Mouse (Mus musculus) B cell, adult 2 months (primary cell): ENCODE data around the gene Als2cr12.
"Not testable (repeated sequence)": the region's sequence is repeated elsewhere in the genome, so short reads cannot be mapped to it uniquely, and the experiment has no call there.

Experiments
- DNase-seq, 2 experiments: peaks; one replicate each; pipeline ENCODE4 v3.0.0; 2022

The Als2cr12 gene

DNA sequence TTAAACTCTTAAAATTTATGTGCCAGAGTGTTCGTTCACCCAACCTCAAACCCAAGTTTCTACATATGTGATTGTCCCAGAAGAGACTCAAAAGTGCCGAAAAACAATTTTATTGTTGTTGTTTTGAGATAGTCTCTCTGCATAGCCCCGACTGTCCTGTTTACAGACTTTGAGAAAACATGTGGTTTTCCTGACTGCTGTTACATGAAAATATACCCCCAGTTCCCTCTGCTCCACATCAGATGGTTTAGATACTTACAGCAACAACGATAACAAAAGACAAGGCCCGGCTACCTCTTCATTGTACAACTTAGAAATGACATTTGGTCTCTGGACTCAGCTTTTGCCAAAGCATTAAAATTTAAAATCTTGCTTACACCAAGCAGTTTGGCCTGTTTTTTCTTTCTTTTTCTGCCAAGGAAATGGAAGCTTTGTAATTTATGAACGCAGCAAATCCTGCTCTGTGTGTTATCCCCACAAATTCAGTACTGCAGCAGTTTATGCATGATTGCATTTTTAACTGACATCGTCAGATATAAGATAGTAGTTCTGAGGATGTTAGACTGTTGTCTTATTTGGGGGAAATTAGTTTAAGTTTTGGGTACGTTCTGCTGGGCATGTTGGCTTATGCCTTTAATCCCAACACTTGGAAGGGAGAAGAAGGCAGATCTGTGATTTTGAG lies 21.9 kb upstream of the Als2cr12 start:
- DNase-seq = no peak

DNA sequence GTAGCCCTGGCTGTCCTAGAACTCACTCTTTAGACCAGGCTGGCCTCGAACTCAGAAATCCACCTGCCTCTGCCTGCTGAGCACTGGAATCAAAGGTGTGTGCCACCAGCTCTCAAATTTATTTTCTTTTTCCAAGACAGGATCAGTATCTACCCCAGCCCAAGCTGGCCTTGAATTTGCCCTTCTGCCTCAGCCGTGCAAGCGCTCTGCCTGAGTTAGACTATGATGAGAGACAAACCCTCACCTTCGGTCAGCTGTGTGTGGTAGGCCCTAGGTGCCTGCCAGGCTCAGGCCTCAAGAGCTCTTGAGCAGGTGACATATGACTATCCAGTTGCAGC lies 21.1 kb upstream of the Als2cr12 start:
- no peak for DNase-seq

DNA sequence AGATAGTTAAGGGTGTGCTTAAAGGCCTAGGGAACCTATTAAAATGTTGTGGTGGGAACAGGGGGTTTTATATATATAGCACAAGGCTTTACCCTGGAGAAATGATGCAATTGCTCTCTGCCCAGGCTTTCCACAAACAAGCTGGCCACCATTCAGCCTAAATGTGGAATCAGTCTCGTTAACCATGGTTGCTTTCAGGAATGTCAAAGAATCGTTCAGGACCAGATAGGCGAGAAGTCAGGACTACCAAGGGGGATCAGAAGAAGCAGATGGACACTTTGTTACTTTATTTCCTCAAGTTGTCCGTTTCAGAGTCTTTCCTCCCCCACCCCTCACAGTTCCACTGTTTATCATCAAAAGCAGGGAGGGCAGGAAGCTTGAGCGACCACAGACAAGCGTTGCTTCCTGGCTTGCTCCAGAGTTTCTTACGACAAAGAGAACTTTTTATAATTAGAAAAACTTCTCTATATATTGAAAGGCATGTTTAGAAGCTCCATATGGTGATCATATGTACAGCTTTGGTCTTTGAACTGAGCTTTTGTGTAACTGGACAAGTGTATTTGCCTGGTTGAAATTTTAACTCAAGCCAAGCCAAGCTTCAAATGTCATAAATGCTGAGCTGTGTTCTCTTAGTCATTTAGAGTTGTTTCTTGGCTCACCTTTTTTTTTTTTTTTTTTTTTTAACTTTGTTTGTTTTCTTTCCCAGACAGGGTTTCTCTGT lies 20.5 kb upstream of the Als2cr12 start:
- no peak for DNase-seq

DNA sequence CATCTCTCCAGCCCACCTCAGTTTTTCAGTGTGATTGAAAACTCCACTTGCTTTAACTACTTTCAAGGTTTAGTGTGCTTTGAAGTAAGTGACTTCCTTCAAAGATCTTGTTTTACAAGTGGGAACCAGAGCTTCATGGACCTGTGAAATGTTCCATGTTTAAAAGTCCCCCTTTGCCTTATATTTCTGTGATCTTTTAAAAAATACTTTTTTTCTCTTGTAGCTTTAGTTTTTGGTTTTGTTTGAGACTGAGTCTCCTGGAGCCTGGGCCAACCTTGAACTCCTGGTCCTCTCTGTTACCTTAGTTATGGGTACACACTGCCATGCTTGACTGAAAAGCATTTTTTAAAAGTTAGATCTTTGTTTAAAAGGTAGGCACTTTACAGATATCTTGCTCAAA lies 19.7 kb upstream of the Als2cr12 start:
- DNase-seq = no peak

- no peak for DNase-seq
Observed at GRCm38 (mm10) chr1:58714361-58714760, 18.6 kb upstream of the Als2cr12 start.

DNA sequence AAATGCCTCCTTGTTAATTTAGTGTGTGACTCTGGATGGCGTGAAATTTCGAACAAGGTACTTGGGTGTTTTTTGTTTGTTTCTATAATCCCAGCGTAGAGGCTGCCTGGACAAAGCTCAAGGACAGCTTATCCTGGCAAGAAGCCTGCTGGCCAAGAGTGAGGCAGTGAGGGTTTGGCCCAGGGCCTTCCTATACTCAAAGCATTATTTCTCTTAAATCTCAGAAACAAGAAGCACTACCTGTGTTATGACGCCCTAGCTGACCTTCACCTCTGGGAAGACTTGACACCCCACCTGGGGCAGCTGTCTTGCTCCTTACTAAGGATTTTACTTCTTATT lies 18.1 kb upstream of the Als2cr12 start:
- DNase-seq = no peak

DNA sequence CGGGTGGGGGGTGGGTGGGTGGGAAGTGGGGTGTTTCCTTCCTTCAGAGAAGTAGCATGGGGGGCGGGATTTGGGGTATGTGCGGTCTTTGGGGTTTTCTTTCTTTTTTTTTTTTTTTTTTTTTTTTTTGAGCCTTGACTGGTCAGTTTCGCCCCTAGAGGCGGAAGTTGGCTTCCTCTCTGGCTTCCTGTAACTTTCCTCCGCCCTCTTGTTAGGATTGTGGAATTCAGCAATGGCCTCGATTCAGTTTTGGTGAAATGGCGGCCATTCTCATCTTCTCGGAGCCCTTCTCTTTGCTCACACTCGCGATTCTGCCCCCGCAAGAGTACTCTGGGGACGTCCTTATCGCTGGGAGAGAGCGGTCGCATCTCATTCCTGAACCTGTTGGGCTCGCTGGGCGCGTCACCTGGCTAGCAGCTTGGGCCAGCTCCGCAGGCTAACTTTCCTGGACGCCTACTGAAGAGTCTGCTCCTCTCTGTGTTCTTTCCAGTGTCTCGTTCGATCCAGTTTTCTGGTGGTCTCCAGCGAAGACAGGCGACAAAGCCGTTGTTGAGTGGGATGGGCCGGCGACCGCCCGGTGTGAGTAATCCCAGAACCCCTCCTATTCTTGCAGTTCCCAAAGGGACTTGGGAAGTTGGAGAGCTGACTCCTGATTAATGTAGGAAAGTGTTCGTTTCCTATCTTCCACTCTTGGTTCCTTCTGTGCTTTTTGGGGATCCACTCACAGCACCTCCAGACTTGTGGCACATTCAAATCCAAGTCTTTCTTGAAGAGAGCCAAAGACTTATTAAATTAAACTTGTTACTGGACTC lies 17.5 kb upstream of the Als2cr12 start:
- DNase-seq = peak; percentile 30 to 31

DNA sequence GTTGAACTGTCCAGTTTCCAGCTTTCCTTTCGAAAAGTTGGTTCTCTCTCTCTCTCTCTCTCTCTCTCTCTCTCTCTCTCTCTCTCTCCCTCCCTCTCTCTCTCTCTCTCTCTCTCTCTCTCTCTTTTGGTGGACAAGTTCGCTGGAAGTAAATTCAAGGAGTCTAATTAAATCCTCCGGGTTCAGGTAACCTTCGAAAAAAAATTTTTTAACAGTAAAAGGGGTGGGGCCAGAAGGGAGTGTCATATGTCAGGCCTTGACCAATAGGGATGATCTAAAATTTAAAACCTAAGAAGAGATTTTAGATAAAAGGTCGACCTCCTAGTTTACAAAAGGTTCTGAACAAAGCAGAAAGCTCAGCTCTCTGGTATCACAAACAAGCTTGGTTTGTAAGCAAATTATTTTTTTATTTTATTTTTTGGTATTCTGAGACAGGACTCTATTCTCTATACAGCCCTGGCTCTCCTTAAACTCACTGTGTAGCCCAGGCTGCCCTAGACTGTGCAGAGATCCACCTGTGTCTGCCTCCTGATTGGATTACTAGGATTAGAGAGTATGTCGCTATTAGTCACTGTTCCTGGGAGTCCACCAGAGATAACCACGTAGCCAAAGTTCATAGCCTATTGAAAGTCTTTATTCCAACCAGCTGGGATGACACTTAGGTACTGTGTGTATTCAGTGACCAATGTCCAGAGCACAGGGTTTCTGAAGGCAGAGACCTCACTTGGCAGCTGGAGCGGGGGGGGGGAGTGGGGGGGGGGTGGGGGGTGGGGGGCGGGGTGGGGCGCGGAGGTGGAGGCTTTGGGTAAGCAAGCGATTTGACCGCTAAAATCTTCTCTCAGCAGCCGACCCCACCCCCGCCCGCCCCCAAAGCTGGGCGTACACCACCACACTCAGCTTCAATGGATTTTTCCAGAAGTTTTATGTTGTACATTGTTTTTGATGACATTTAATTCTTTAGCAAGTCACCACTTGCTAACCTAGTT lies 16.6 kb upstream of the Als2cr12 start:
- DNase-seq = peak; percentile 57 to 68

DNA sequence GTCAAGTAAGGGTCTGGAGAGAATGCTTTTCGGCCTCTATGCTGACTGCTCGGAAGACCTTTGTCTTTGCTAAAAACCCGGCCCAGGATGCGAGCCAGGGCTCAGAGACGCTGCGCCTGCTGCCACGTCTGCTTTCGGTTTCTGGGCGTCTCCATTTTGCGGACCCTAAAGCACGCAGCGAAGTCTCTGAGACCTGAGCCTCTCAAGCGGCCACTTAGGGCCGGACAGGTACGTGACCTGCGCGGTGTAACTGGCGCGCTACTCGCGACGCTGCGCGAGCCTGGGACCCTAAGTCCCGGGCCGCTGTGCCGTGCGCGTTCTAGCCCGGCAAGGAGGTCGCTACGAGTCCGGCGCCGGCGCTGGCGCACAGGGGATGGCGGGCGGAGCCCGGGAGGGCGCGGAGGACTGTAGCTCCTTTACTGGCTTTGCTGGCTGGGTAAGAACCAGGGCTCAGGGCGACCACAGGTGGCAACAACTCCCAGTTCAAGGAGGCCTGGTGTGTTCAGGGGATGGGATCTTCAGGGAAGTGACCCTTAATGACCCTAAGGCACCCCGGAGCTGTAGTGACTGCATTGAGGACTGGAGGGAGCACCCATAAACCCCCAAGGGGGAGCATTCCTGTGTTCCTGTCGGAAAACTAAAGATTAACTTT lies 15.7 kb upstream of the Als2cr12 start, which contains the start of gene Cflar:
Gene Cflar, plus strand, starts transcription at position 144 of the 652 bp plus-strand sequence.
- DNase-seq = peak; percentile 82

GRCm38 (mm10) chr1:58710711-58711364 lies 15.0 kb upstream of the Als2cr12 start:
- no peak for DNase-seq

- DNase-seq = not testable (repeated sequence)
Observed at GRCm38 (mm10) chr1:58710043-58710442, 14.3 kb upstream of the Als2cr12 start.

DNA sequence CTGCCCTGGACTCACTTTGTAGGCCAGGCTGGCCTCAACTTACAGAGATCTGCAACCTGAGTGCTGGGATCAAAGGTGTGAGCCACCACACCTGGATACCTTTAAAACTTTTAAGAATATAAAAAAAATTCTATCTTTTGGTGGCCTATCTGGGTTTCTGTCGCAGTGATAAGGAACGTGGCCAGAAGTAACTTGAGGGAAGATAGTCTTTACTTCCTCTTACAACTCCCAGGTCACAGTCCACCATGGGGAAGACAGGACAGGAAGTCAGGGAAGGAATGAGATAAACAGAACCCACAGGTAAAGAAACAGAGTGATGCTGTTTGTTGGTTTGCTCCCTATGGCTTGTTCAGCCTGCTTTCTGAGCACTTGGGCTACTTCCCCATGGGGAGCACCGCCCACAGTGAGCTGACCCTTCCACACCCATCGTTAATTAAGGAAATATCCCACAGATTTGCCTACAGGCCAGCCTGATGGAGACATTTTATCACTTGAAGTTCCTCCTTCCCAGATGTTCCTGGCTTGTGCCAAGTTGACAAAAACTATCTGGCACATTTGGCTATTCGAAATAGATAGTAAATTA lies 4.9 kb upstream of the Als2cr12 start:
- not testable (repeated sequence) for DNase-seq

GRCm38 (mm10) chr1:58699988-58700387 lies 4.2 kb upstream of the Als2cr12 start:
- no peak for DNase-seq

DNA sequence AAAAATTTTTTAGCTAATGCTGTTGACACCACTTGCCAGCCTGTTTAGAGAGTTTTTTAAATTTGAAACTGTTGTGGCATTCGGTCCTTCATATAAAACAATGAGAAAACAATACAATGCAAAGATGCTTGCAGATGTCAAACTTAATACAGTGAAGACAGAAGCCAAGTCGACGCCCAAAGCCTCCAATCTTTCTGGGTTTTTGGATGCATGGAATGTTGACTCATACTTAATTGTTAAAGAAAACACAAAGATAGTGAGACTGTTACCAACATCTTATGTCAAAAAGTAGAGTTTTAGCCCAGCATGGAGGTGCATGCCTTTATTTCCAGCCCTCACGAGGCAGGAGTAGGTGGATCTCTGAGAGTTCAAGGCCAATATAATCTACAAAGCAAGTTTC lies 3.0 kb upstream of the Als2cr12 start:
- no peak for DNase-seq

DNA sequence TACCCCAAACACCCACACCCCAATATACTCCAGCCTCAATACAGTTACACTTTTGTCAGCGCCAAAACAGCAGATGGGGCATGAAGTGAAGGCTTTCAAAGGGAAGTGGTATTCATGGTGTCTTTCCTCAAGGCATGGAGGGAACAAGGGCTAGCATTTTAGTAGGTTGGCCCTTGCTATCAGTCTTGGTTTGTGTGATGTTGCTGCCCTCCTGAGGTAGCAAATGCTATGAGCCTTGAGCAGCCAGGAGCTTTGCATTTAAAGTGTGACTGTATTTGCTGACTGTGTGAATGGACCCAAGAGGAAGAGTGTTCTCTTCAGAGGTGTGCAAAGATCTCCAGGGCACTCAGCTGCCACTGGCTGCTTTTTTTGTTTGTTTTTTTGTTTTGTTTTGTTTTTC lies 1.8 kb upstream of the Als2cr12 start:
- not testable (repeated sequence) for DNase-seq

GRCm38 (mm10) chr1:58693696-58694095 lies 2.1 kb downstream of the Als2cr12 start:
- DNase-seq = no peak

GRCm38 (mm10) chr1:58691718-58692117 lies 4.1 kb downstream of the Als2cr12 start:
- DNase-seq = not testable (repeated sequence)

GRCm38 (mm10) chr1:58690834-58691488 lies 4.8 kb downstream of the Als2cr12 start:
- not testable (repeated sequence) for DNase-seq

GRCm38 (mm10) chr1:58690006-58690744 lies 5.6 kb downstream of the Als2cr12 start:
- no peak for DNase-seq

DNA sequence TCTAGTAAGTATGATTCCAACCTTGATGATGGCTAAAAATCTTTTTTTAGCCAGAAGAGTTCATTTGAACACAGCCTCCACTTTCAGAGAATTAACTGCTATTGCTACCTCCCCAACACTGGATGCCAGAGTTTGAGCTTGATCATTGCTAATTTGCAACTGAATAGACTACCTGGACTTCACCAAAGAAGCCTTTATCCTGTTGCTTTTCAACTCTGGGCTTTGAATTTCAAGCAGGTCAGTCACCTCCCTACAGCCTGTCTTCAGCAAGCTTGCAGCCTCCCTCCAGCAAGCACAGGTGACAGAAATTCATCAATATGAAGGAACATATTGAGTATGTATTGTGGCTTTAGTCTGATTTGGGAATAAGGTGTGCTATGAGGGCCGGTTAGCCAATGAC lies 6.4 kb downstream of the Als2cr12 start:
- no peak for DNase-seq
